Mouse (Mus musculus): ENCODE data around the gene Defa17. TPM values are rescaled to one million over a fixed set of nuclear protein-coding genes. Genes with fewer than 3 reads are reported as not detected.
"Not testable (repeated sequence)": the region's sequence is repeated elsewhere in the genome, so short reads cannot be mapped to it uniquely, and the experiment has no call there.

The Defa17 gene
- polyA plus RNA-seq (2015; fragmentation: Nextera tagmentation; extraction: Ambion mirVana): not detected in 2 replicates

DNA sequence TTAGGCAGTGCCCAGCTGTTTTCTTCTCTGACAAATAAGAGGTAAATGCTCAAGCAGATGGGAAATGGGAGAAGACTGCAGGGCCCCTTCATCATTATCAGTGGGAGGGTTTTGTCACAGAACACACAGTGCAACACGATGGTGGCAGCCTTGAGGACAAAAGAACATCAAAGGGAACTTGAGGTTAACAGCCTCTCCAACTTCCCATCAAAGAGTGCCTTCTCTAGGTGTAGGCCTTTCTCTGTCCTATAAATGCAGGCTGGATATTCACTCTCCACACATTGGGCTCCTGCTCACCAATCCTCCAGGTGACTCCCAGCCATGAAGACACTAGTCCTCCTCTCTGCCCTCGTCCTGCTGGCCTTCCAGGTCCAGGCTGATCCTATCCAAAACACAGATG, at the start of gene Defa17:
TSS of gene Defa17 (plus strand) at position 301 of the 400 bp plus-strand sequence.
- not testable (repeated sequence) for DNase-seq (ENCODE audit: low spot score)

DNA sequence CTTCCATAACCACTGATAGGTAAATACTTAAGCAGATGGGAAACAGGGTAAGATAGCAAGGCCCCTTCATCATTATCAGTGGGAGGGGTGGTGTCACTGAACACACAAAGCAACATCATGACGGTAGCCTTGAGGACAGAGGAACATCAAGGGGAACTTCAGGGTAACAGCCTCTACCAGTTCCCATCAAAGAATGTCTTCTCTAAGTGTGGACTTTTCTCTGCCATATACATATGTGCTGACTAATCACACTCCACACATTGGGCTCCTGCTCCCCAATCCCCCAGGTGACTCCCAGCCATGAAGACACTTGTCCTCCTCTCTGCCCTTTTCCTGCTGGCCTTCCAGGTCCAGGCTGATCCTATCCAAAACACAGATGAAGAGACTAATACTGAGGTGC, 37.7 kb upstream of the Defa17 start, which contains the start of gene Defa26:
TSS of gene Defa26 (plus strand) at position 301 of the 400 bp plus-strand sequence.
- DNase-seq (ENCODE audit: low spot score): not testable (repeated sequence)

DNA sequence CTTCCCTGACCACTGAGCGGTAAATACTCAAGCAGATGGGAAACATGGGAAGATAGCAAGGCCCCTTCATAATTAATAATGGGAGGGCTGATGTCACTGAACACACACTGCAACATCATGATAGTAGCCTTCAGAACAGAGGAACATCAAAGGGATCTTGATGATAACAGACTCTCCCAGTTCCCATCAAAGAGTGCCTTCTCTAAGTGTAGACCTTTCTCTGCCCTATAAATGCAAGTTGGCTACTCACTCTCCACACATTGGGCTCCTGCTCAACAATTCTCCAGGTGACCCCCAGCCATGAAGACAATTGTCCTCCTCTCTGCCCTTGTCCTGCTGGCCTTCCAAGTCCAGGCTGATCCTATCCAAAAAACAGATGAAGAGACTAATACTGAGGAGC, 9.9 kb downstream of the Defa17 start, which contains the start of gene Defa34:
TSS of gene Defa34 (plus strand) at position 301 of the 400 bp plus-strand sequence.
- DNase-seq (ENCODE audit: low spot score): not testable (repeated sequence)

DNA sequence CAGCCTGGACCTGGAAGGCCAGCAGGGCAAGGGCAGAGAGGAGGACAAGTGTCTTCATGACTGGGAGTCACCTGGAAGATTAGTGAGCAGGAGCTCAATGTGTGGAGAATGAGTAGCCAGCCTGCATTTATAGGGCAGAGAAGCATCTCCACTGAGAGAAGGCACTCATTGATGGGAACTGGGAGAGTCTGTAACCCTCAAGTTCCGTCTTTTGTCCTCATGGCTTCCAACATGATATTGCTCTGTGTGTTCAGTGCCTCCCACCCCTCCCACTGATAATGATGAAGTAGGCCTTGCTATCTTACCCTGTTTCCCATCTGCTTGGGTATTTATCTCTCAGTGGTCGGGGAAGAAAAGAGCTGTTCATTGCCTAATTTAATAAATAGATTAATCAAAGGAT, 48.0 kb downstream of the Defa17 start, which contains the start of gene AY761184:
TSS of gene AY761184 (minus strand) at position 101 of the 400 bp plus-strand sequence.
- DNase-seq (ENCODE audit: low spot score): not testable (repeated sequence)

Other genes starting within 250 kb of the Defa17 start
- gene Defa36, start 228.4 kb upstream of the Defa17 start, polyA plus RNA-seq (2015; fragmentation: Nextera tagmentation; extraction: Ambion mirVana): not detected in 2 replicates
- 0.68 and 1.3 TPM in 2 replicates for gene Gm7849, start 199.2 kb upstream of the Defa17 start, polyA plus RNA-seq (2015; fragmentation: Nextera tagmentation; extraction: Ambion mirVana)
- gene Defa20, start 146.5 kb upstream of the Defa17 start, polyA plus RNA-seq (2015; fragmentation: Nextera tagmentation; extraction: Ambion mirVana): 0.41 TPM in 1 of 2 replicates, not detected in the other
- 0.41 TPM in 1 of 2 replicates, not detected in the other for gene Defa32, start 126.7 kb upstream of the Defa17 start, polyA plus RNA-seq (2015; fragmentation: Nextera tagmentation; extraction: Ambion mirVana)
- not detected in 2 replicates for gene Defa37, start 90.4 kb upstream of the Defa17 start, polyA plus RNA-seq (2015; fragmentation: Nextera tagmentation; extraction: Ambion mirVana)
- gene Defa28, start 72.8 kb upstream of the Defa17 start, polyA plus RNA-seq (2015; fragmentation: Nextera tagmentation; extraction: Ambion mirVana): not detected in 2 replicates
- not detected in 2 replicates for gene Gm7861, start 61.3 kb upstream of the Defa17 start, polyA plus RNA-seq (2015; fragmentation: Nextera tagmentation; extraction: Ambion mirVana)
- not detected in 2 replicates for gene Defa26, start 37.6 kb upstream of the Defa17 start, polyA plus RNA-seq (2015; fragmentation: Nextera tagmentation; extraction: Ambion mirVana)
- gene Defa34, start 10.0 kb downstream of the Defa17 start, polyA plus RNA-seq (2015; fragmentation: Nextera tagmentation; extraction: Ambion mirVana): not detected in 2 replicates
- 0.48 TPM in 1 of 2 replicates, not detected in the other for gene AY761184, start 47.9 kb downstream of the Defa17 start, polyA plus RNA-seq (2015; fragmentation: Nextera tagmentation; extraction: Ambion mirVana)
- 0.59 and 0.77 TPM in 2 replicates for gene Defa24, start 78.7 kb downstream of the Defa17 start, polyA plus RNA-seq (2015; fragmentation: Nextera tagmentation; extraction: Ambion mirVana)
- gene Defb50, start 167.8 kb downstream of the Defa17 start, polyA plus RNA-seq (2015; fragmentation: Nextera tagmentation; extraction: Ambion mirVana): 0.41 TPM in 1 of 2 replicates, not detected in the other
- gene Defb2, start 184.1 kb downstream of the Defa17 start, polyA plus RNA-seq (2015; fragmentation: Nextera tagmentation; extraction: Ambion mirVana): not detected in 2 replicates
- gene Defb10, start 203.1 kb downstream of the Defa17 start, polyA plus RNA-seq (2015; fragmentation: Nextera tagmentation; extraction: Ambion mirVana): not detected in 2 replicates
- gene Defb9, start 229.6 kb downstream of the Defa17 start, polyA plus RNA-seq (2015; fragmentation: Nextera tagmentation; extraction: Ambion mirVana): not detected in 2 replicates

Data from thymus, postnatal 0 days (tissue).